Mouse (Mus musculus): Measurements from ENCODE around the gene Abca4.

DNA sequence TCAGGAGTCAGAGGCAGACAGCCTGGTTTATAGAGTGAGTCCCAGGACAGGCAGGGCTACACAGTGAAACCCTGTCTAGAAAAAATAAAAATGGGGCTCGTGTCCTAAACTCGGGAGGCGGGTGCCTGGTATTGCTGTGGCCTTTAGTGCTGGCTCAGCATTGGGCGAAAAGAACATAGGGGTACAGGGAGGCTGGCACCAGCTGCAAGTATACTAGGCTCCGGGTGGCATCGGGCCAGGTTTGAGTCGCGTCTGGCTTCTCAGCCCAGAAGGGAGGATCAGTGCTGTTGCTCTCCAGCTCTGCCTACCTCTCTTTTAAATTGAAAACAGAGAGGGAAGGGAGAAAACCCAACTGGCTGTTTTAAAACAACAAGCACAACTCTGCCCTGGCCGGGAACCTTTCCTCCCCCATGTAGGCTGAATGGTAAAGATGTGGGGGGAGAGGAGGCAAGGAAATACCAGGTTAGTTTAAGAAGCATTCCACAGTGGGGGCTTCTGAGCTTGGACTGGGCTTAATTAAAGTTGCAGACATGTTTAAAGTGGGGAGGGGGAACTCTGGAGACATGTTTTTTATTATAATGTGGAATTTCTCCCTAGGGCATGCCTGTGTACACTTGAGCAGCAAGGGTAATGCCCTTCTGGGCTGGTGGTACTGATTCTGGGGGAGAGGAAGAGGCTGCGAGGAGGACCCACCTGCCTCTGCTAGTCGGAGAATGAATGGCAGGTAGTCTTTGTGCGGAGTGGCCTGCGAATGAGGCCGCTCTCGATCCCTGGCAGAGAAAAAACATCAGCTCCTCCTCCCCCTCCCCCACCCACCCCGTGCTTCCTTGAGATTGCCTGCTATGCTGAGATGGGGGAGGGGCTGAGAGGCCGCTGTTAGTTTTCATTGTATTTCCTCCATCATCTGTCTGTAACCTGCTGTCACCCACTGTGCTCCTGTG is 3.9 kb downstream of the Abca4 start:
- TF ChIP-seq POLR2A (IDR thresholded peaks at IDR 0.05; ENCODE audit: extremely low read depth, insufficient read depth, low read length) (no peak), CTCF (IDR thresholded peaks at IDR 0.05; ENCODE audit: extremely low read depth, insufficient read depth, low read length) (no peak)
